ENCODE assay signal across 8 mouse cellular contexts in genomic region chr5:25420601-25421000, GRCm38 (mm10).
DNase-seq lines count a peak whose midpoint lies in the region; ATAC-seq and TF ChIP-seq lines count a peak whose summit lies in the region.
"Had no signal": no experiment of that assay in that cellular context is flagged by ENCODE, and none has a peak within 500 bp of the region (broad histone marks: within the 10 kb centered on the region; RNA-seq: fewer than 3 reads in every experiment).

No protein-coding gene starts in this region.

- ATAC-seq in liver, postnatal 0 days, result no peak

- no peak overlapping the region for H3K4me2 ChIP-seq in liver, postnatal 0 days (ENCODE audit: low read depth, low read length)
- H3K4me2 ChIP-seq: liver, embryonic 15.5 days had no signal

- no peak for TF ChIP-seq EP300 in liver, postnatal 0 days (IDR thresholded peaks at IDR 0.05; ENCODE audit: low read depth)

- no peak overlapping the region for H3K4me3 ChIP-seq in liver, postnatal 0 days (ENCODE audit: low read depth, low read length)
- H3K4me3 ChIP-seq: liver, embryonic 15.5 days had no signal

- no peak overlapping the region for H3K27ac ChIP-seq in liver, postnatal 0 days (ENCODE audit: low read depth)
- H3K27ac ChIP-seq: liver, embryonic 15.5 days had no signal

- H3K9me3 ChIP-seq in liver, postnatal 0 days (ENCODE audit: low read length), result no peaks in the 10 kb centered on the region
- H3K9me3 ChIP-seq: liver, embryonic 15.5 days had no signal

- 36% methylated on average over 3 of the region's 3 CpGs for WGBS in liver, postnatal 0 days (ENCODE audit: insufficient replicate concordance)

- H3K9ac ChIP-seq in liver, postnatal 0 days (replicated peaks), result no peak overlapping the region
- H3K9ac ChIP-seq: liver, embryonic 15.5 days had no signal

- H3K4me1 ChIP-seq in liver, postnatal 0 days (ENCODE audit: insufficient read depth), result no peaks in the 10 kb centered on the region
- H3K4me1 ChIP-seq: liver, embryonic 15.5 days had no signal

- peak; percentile 77 for TF ChIP-seq CTCF in liver, postnatal 0 days (IDR thresholded peaks at IDR 0.05; ENCODE audit: low read depth)

- DNase-seq in 416B (ENCODE audit: low read depth), result peak; percentile 79
- peak; percentile 76 for DNase-seq in CD4-positive, CD25-positive, alpha-beta regulatory T cell, adult 2 months (ENCODE audit: low read depth, low spot score)
- peak; percentile 51 for DNase-seq in c-Kit-positive CD71-negative TER-119-negative erythroid progenitor cells, embryonic 14.5 days (ENCODE audit: low read depth)
- peak; percentile 39 to 45 for DNase-seq in frontal cortex, postnatal 25 days (ENCODE audit: low spot score in 2 of 2)
- peak; percentile 78 for DNase-seq in kidney, postnatal 14 days
- peak; percentile 55 for DNase-seq in liver, postnatal 0 days
- DNase-seq in right cerebral cortex, postnatal 10 days (ENCODE audit: low spot score in 2 of 2), result peak; percentile 70 to 75

- no peaks in the 10 kb centered on the region for H3K36me3 ChIP-seq in liver, postnatal 0 days (replicated peaks; ENCODE audit: insufficient read depth, low read length)
- H3K36me3 ChIP-seq: liver, embryonic 15.5 days had no signal

- H3K27me3 ChIP-seq in liver, postnatal 0 days (ENCODE audit: insufficient read depth, low read length), result no peaks in the 10 kb centered on the region
- H3K27me3 ChIP-seq: liver, embryonic 15.5 days had no signal
